Mouse (Mus musculus): ENCODE data around the gene Serpinb1c. TPM values are rescaled to one million over a fixed set of nuclear protein-coding genes. Genes with fewer than 3 reads are reported as not detected.

Serpinb1c gene
- polyA plus RNA-seq, 1 experiment from 2014 or later, result 0.69 TPM

GRCm38 (mm10) chr13:32850156-32850555, 47.9 kb downstream of the Serpinb1c start:
- no peaks in the 10 kb centered on the region for H3K27me3 ChIP-seq
- DNase-seq (ENCODE audit: low read depth, low spot score) (no peak), ATAC-seq (no peak)
- no peak for TF ChIP-seq CTCF (IDR thresholded peaks at IDR 0.05)
- in situ Hi-C loops (cut with MboI; ENCODE audit: low pct_unique_long_range_greater_than_20kb), result loop anchor here (5.0 kb wide), 2 partner anchors 47 to 1152 kb away; partner anchors contain the start of genes Ripk1, Serpinb1c and Serpinb6a
- POLR2A ChIA-PET, result interaction anchor here (1.1 kb wide), 1 partner anchor 48 kb away, joined by 5 read pairs; the partner anchor contains the start of gene Serpinb1c
- CTCF ChIA-PET, result interaction anchor here (1.1 to 2.2 kb wide), 2 partner anchors 10 to 48 kb away, joined by 3 to 6 read pairs; partner anchors contain the start of gene Serpinb1c

- no peaks in the 10 kb centered on the region for H3K27me3 ChIP-seq
- ChIA-PET CTCF (interaction anchor here (1.1 to 2.2 kb wide), 3 partner anchors 10 to 48 kb away, joined by 3 to 6 read pairs (median 3); partner anchors contain the start of gene Serpinb1c), POLR2A (no interaction called here)
- DNase-seq (ENCODE audit: low read depth, low spot score) (no peak), ATAC-seq (no peak)
- in situ Hi-C loops (cut with MboI; ENCODE audit: low pct_unique_long_range_greater_than_20kb), result loop anchor here (5.0 kb wide), 2 partner anchors 48 to 1153 kb away; partner anchors contain the start of genes Ripk1, Serpinb1c and Serpinb6a
- no peak for TF ChIP-seq CTCF (IDR thresholded peaks at IDR 0.05)
Observed at GRCm38 (mm10) chr13:32849531-32850123, 48.4 kb downstream of the Serpinb1c start.

GRCm38 (mm10) chr13:32849092-32849491, 48.9 kb downstream of the Serpinb1c start:
- DNase-seq (ENCODE audit: low read depth, low spot score) (no peak), ATAC-seq (no peak)
- in situ Hi-C loops (cut with MboI; ENCODE audit: low pct_unique_long_range_greater_than_20kb), result no loop called here
- no peak for TF ChIP-seq CTCF (IDR thresholded peaks at IDR 0.05)
- POLR2A ChIA-PET, result no interaction called here
- CTCF ChIA-PET, result interaction anchor here (1.1 kb wide), 1 partner anchor 14 kb away, joined by 3 read pairs; no protein-coding TSS in a partner anchor
- no peaks in the 10 kb centered on the region for H3K27me3 ChIP-seq

DNA sequence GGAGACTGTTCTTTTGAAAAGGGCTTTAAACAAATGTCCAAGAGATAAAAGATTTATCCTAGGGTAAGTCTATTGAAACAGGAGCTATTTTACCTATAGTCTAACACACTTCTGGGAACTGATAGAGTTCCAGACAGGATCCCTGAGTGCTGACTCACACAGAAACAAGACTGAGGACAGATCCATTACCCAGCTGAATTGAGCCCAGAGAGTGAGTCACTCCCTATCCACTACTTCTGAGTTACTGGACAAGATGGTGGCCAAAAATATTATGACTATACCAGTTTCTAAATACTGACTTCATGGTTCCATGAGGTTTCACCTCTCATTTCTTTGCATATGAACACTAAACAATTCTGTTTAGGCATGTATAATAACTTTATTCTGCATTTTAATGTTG, 51.8 kb downstream of the Serpinb1c start:
- H3K27me3 ChIP-seq, result no peaks in the 10 kb centered on the region
- CTCF ChIA-PET, result interaction anchor here (1.9 kb wide), 1 partner anchor 10 kb away, joined by 4 read pairs; no protein-coding TSS in a partner anchor
- TF ChIP-seq CTCF (IDR thresholded peaks at IDR 0.05), result no peak
- DNase-seq (ENCODE audit: low read depth, low spot score) (no peak), ATAC-seq (no peak)
- in situ Hi-C loops (cut with MboI; ENCODE audit: low pct_unique_long_range_greater_than_20kb), result no loop called here
- POLR2A ChIA-PET, result no interaction called here

- ChIA-PET POLR2A (no interaction called here), CTCF (no interaction called here)
- DNase-seq (ENCODE audit: low read depth, low spot score) (no peak), ATAC-seq (no peak)
- in situ Hi-C loops (cut with MboI; ENCODE audit: low pct_unique_long_range_greater_than_20kb), result no loop called here
- no peak for TF ChIP-seq CTCF (IDR thresholded peaks at IDR 0.05)
- H3K27me3 ChIP-seq, result no peaks in the 10 kb centered on the region
Observed at GRCm38 (mm10) chr13:32841349-32841748, 56.7 kb downstream of the Serpinb1c start.

DNA sequence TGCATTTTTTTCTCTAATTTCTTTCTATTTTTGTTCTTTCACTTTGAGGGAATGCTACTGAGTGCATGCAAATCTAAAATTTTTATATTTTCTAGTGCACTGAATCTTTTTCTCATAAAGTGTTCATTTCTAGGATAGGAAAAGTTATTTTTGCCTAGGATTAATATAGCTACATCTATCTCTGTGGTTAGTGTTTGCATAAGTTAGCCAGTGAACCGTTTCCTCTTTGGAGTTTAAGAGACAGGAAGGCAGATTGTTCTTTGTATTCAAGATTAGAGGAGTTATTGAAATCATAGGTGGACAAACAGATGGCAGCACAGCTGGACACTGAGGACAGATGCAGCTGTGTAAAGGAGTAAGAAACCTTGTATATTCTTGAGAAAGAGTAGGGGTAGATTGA, 58.7 kb downstream of the Serpinb1c start:
- POLR2A ChIA-PET, result no interaction called here
- ATAC-seq (no peak), DNase-seq (ENCODE audit: low read depth, low spot score) (no peak)
- CTCF ChIA-PET, result interaction anchor here (0.7 to 1.2 kb wide), 2 partner anchors 11 to 148 kb away, joined by 3 read pairs; no protein-coding TSS in a partner anchor
- no peak for TF ChIP-seq CTCF (IDR thresholded peaks at IDR 0.05)
- no peaks in the 10 kb centered on the region for H3K27me3 ChIP-seq
- in situ Hi-C loops (cut with MboI; ENCODE audit: low pct_unique_long_range_greater_than_20kb), result no loop called here

- no peaks in the 10 kb centered on the region for H3K27me3 ChIP-seq
- in situ Hi-C loops (cut with MboI; ENCODE audit: low pct_unique_long_range_greater_than_20kb), result no loop called here
- TF ChIP-seq CTCF (IDR thresholded peaks at IDR 0.05), result no peak
- ChIA-PET CTCF (no interaction called here), POLR2A (no interaction called here)
- ATAC-seq, result no peak
- DNase-seq (ENCODE audit: low read depth, low spot score), result no peak
Observed at GRCm38 (mm10) chr13:32834513-32834912, 63.5 kb downstream of the Serpinb1c start.

DNA sequence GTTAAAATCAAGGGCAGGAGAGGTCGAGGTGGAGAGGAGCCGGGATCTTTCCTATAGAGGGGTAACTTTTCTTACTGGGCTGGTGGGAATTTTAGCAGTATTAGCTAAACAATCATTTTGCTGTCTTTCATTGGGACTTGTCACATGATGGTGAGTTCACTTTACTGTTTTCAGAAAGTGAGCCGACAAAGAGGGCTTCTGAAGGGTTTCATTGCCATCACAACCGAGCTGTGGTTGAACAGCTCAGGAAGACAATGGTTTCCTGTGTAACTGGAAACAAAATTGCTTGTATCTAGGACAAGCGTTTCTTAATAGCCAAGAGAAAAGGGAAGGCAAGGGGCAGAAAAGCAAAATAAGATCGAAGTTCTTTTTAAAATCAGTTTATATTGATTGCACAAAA, 64.8 kb downstream of the Serpinb1c start:
- H3K27me3 ChIP-seq, result no peaks in the 10 kb centered on the region
- ChIA-PET POLR2A (interaction anchor here (1.2 kb wide), 1 partner anchor 20 kb away, joined by 3 read pairs; no protein-coding TSS in a partner anchor), CTCF (interaction anchor here (1.0 to 1.4 kb wide), 2 partner anchors 24 to 53 kb away, joined by 3 read pairs; no protein-coding TSS in a partner anchor)
- DNase-seq (ENCODE audit: low read depth, low spot score) (no peak), ATAC-seq (no peak)
- no peak for TF ChIP-seq CTCF (IDR thresholded peaks at IDR 0.05)
- in situ Hi-C loops (cut with MboI; ENCODE audit: low pct_unique_long_range_greater_than_20kb), result no loop called here

- H3K27me3 ChIP-seq, result no peaks in the 10 kb centered on the region
- DNase-seq (ENCODE audit: low read depth, low spot score) (no peak), ATAC-seq (no peak)
- no peak for TF ChIP-seq CTCF (IDR thresholded peaks at IDR 0.05)
- ChIA-PET POLR2A (interaction anchor here (1.2 kb wide), 1 partner anchor 19 kb away, joined by 3 read pairs; no protein-coding TSS in a partner anchor), CTCF (interaction anchor here (1.0 to 1.4 kb wide), 2 partner anchors 24 to 53 kb away, joined by 3 read pairs; no protein-coding TSS in a partner anchor)
- in situ Hi-C loops (cut with MboI; ENCODE audit: low pct_unique_long_range_greater_than_20kb), result no loop called here
Observed at GRCm38 (mm10) chr13:32832776-32833175, 65.2 kb downstream of the Serpinb1c start.

GRCm38 (mm10) chr13:32831505-32832273, 66.3 kb downstream of the Serpinb1c start:
- DNase-seq (ENCODE audit: low read depth, low spot score) (no peak), ATAC-seq (no peak)
- no peaks in the 10 kb centered on the region for H3K27me3 ChIP-seq
- in situ Hi-C loops (cut with MboI; ENCODE audit: low pct_unique_long_range_greater_than_20kb), result no loop called here
- ChIA-PET CTCF (interaction anchor here (1.2 to 1.4 kb wide), 2 partner anchors 11 to 25 kb away, joined by 3 read pairs; no protein-coding TSS in a partner anchor), POLR2A (no interaction called here)
- no peak for TF ChIP-seq CTCF (IDR thresholded peaks at IDR 0.05)

Other genes starting within 250 kb of the Serpinb1c start
- gene Mylk4, start 114.3 kb downstream of the Serpinb1c start, polyA plus RNA-seq (2021), result 0.01 TPM
- 55.2 TPM for gene Wrnip1, start 96.2 kb downstream of the Serpinb1c start, polyA plus RNA-seq (2021)
- gene D930007J09Rik, start 95.4 kb downstream of the Serpinb1c start, polyA plus RNA-seq (2021), result not detected
- gene Serpinb1a, start 47.0 kb downstream of the Serpinb1c start, polyA plus RNA-seq (2021), result 2.9 TPM
- 91.5 TPM for gene Serpinb6b, start 67.0 kb upstream of the Serpinb1c start, polyA plus RNA-seq (2021)
- gene Serpinb9, start 105.0 kb upstream of the Serpinb1c start, polyA plus RNA-seq (2021), result 69.0 TPM
- gene Serpinb9b, start 129.2 kb upstream of the Serpinb1c start, polyA plus RNA-seq (2021), result 8.2 TPM
- 5.1 TPM for gene Serpinb1b, start 180.4 kb upstream of the Serpinb1c start, polyA plus RNA-seq (2021)